Mouse (Mus musculus) ES-Bruce4 (cell line): ENCODE measurements around the gene Frmd4b. TPM values are rescaled to one million over a fixed set of nuclear protein-coding genes. Genes with fewer than 3 reads are reported as not detected.

Source experiments
- H3K27ac ChIP-seq: 2 replicates; pipeline ENCODE4 v1.5.1; 2012; ENCODE audit warnings: low read length, inconsistent platforms; ENCODE audit not compliant: insufficient read depth
- H3K27me3 ChIP-seq: 2 replicates; pipeline ENCODE4 v1.6.1; 2012; ENCODE audit warnings: mild to moderate bottlenecking, low read length, inconsistent platforms; ENCODE audit not compliant: control insufficient read depth, poor library complexity, insufficient read depth, severe bottlenecking
- H3K36me3 ChIP-seq: 2 replicates; pipeline ENCODE4 v1.6.1; 2012; ENCODE audit warnings: inconsistent platforms, mild to moderate bottlenecking, low read length, moderate library complexity; ENCODE audit not compliant: control insufficient read depth, poor library complexity, insufficient read depth, severe bottlenecking
- H3K4me1 ChIP-seq: one replicate; pipeline ENCODE4 v1.8.1; 2011; ENCODE audit warnings: low read length; ENCODE audit not compliant: control insufficient read depth, insufficient read depth
- H3K4me3 ChIP-seq: 2 replicates; pipeline ENCODE4 v1.5.1; 2011; ENCODE audit warnings: low read depth, mild to moderate bottlenecking, low read length
- H3K9ac ChIP-seq: 2 replicates; pipeline ENCODE4 v1.6.1; 2012; ENCODE audit warnings: low read depth, mild to moderate bottlenecking, inconsistent platforms; ENCODE audit not compliant: poor library complexity, severe bottlenecking
- H3K9me3 ChIP-seq: replicated peaks from 2 replicates; pipeline ENCODE4 v1.6.1; 2012; ENCODE audit warnings: mild to moderate bottlenecking, low read length, inconsistent platforms; ENCODE audit not compliant: control insufficient read depth, poor library complexity, insufficient read depth, severe bottlenecking
- CTCF ChIP-seq: IDR thresholded peaks from one replicate; pipeline ENCODE4 v1.8.1; 2011; ENCODE audit warnings: low read depth, low read length
- EP300 ChIP-seq: IDR thresholded peaks from 2 replicates; pipeline ENCODE4 v1.6.1; 2011; ENCODE audit warnings: low read depth, low read length; ENCODE audit not compliant: insufficient read depth
- POLR2A ChIP-seq: IDR thresholded peaks from one replicate; pipeline ENCODE4 v1.8.1; 2011; ENCODE audit warnings: low read length; ENCODE audit not compliant: insufficient read depth
- polyA plus RNA-seq: library from polyadenylated mRNA; stranded (reverse); fragments of >200 nt; gene quantifications from 2 replicates; pipeline ENCODE4 v1.2.4, GENCODE M21; 2011; ENCODE audit warnings: low read depth; ENCODE audit not compliant: missing spikeins, insufficient read depth, insufficient read length

Gene Frmd4b
- polyA plus RNA-seq, 1 experiment, result 27.8 TPM

GRCm38 (mm10) chr6:97610051-97610450, 7.3 kb downstream of the Frmd4b start:
- Histone ChIP-seq H3K4me1 (no peaks in the 10 kb centered on the region), H3K27me3 (no peaks in the 10 kb centered on the region), H3K36me3 (no peaks in the 10 kb centered on the region), H3K4me3 (no peak overlapping the region), H3K9ac (no peak overlapping the region), H3K27ac (no peak overlapping the region), H3K9me3 (no peaks in the 10 kb centered on the region)
- no peak for TF ChIP-seq EP300
- no peak for TF ChIP-seq CTCF
- TF ChIP-seq POLR2A, result no peak

DNA sequence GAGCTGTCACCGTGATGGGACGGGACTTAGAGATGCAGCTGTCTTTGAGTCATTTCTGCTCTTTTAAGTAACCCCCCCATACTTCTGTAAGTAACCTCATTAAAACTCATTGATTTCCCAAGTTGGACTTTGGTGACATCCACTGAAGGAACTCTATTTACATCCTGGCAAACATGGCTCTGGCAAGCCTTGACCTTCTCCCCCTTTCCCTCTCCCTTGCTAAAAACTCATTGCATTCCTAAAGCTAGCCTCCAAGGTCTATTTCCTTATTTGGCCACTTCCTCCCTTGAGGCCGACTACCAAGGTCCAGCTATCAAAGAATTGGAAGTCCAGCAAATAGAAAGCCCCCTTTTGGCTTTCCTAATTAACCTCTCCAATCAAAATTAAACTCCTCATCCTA, 9.7 kb downstream of the Frmd4b start:
- H3K27ac ChIP-seq, result no peak overlapping the region
- no peak overlapping the region for H3K4me3 ChIP-seq
- no peaks in the 10 kb centered on the region for H3K9me3 ChIP-seq
- H3K27me3 ChIP-seq, result no peaks in the 10 kb centered on the region
- H3K4me1 ChIP-seq, result no peaks in the 10 kb centered on the region
- H3K9ac ChIP-seq, result no peak overlapping the region
- no peak for TF ChIP-seq CTCF
- TF ChIP-seq EP300, result no peak
- TF ChIP-seq POLR2A, result no peak
- H3K36me3 ChIP-seq, result no peaks in the 10 kb centered on the region

DNA sequence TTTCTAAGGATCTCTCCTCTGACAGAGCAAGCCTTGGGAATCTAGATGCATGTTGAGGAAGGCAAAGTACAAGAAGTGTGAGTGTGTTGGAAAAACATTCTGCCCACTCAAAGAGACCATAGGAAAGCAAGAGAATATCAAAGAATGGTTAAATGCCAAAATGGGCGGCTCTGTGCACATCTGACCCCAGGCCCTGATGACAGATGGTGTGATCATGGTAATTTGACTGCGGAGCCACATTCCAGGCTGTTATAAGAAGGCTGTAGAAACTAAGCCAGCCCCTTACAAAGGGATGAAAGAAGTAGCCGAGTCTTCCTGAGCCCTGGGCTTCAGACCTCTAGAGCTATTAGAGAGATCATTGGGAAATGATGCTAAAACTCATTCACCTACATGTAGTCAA, 22.1 kb downstream of the Frmd4b start:
- Histone ChIP-seq H3K9me3 (no peaks in the 10 kb centered on the region), H3K27ac (no peak overlapping the region), H3K4me3 (no peak overlapping the region), H3K36me3 (no peaks in the 10 kb centered on the region), H3K4me1 (no peaks in the 10 kb centered on the region), H3K9ac (no peak overlapping the region), H3K27me3 (no peaks in the 10 kb centered on the region)
- TF ChIP-seq CTCF (no peak), POLR2A (no peak), EP300 (no peak)

- no peak overlapping the region for H3K27ac ChIP-seq
- H3K36me3 ChIP-seq, result no peaks in the 10 kb centered on the region
- no peaks in the 10 kb centered on the region for H3K27me3 ChIP-seq
- no peak for TF ChIP-seq CTCF
- TF ChIP-seq EP300, result no peak
- H3K9ac ChIP-seq, result no peak overlapping the region
- H3K4me1 ChIP-seq, result no peaks in the 10 kb centered on the region
- no peaks in the 10 kb centered on the region for H3K9me3 ChIP-seq
- H3K4me3 ChIP-seq, result no peak overlapping the region
These were observed 22.8 kb downstream of the Frmd4b start for GRCm38 (mm10) chr6:97594589-97594988.

DNA sequence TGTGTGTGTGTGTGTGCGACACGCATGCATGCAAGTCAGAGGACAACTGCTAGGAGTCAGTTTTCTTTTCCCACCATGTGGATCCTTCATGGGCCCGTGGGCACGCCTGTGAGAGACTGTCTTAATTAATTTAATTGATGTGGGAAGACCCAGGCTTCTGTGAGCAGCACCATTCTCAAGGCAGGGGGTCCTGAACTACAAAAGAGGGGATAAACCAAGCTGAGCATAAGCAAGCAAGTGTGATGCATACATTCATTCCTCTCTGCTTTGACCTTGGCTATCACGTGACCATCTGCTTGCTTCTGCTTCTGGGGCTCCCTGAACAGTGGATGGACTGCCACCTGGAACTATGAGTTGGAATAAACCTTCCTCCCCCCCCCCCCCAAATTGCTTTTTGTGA, 27.1 kb downstream of the Frmd4b start:
- H3K4me3 ChIP-seq, result no peak overlapping the region
- no peaks in the 10 kb centered on the region for H3K27me3 ChIP-seq
- H3K27ac ChIP-seq, result no peak overlapping the region
- no peaks in the 10 kb centered on the region for H3K9me3 ChIP-seq
- TF ChIP-seq POLR2A (no peak), CTCF (no peak), EP300 (no peak)
- H3K36me3 ChIP-seq, result no peaks in the 10 kb centered on the region
- no peak overlapping the region for H3K9ac ChIP-seq
- H3K4me1 ChIP-seq, result peaks cover 3% of the 10 kb centered on the region

DNA sequence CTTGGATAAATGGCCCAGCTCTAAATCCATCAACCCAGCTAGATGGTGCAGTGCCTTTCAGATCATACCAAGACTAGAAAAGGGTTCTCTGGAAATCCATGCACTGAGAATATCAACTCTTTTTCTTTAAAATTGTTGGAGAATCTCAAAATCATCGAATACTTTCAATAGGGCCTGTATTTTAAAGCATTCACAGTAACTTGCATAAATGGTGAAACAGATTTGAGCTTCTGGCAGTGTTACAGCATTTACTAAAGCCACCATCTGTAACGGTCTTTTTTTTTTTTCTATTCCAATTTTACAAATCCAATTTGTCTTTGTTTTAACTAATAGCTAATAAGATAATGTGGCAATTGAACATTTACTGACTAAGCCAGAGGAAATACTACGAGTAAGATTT, 27.8 kb downstream of the Frmd4b start:
- Histone ChIP-seq H3K4me1 (peaks cover 3% of the 10 kb centered on the region), H3K36me3 (no peaks in the 10 kb centered on the region), H3K9me3 (no peaks in the 10 kb centered on the region), H3K9ac (no peak overlapping the region), H3K27ac (no peak overlapping the region), H3K27me3 (no peaks in the 10 kb centered on the region), H3K4me3 (no peak overlapping the region)
- TF ChIP-seq EP300, result no peak
- TF ChIP-seq POLR2A, result no peak
- no peak for TF ChIP-seq CTCF
